Mouse (Mus musculus): ENCODE measurements around the gene Rpl26.

The Rpl26 gene

DNA sequence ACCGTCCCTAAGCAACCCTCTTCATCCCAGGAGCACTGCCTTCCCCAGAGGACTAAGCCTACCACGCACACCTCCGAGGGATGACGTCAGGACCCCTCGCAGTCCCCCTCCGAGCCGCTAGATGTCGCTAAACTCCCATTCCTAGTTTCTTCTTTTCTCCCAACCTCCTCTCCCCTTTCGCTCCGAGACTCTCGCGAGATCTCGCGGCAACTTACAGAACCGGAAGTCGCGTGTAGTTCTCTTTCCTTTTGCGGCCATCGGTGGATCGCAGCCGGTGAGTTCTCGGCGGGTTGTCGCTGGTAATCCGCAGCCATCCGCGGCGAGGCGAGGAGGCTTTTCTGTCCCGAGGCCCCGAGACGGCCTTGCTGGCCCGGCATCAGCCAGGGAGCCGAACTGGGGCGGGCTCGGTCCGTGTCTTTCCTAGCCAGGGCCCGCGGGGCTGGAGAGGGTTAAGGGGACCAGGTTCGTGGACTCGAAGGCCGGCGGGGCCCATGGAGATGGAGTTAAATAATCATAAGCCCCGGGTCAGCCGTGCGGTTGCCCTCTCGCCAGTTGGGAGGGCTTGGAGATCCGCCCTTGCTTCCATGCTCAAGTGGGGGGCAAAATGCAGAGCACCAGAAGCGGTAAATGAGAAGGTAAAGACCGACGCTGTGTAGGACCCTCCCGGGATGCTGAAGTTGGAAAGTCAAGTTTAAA lies at the start of gene Rpl26:
Rpl26 (plus strand) TSS at position 233 of the 696 bp plus-strand sequence.
- CTCF ChIA-PET, result no interaction called here

DNA sequence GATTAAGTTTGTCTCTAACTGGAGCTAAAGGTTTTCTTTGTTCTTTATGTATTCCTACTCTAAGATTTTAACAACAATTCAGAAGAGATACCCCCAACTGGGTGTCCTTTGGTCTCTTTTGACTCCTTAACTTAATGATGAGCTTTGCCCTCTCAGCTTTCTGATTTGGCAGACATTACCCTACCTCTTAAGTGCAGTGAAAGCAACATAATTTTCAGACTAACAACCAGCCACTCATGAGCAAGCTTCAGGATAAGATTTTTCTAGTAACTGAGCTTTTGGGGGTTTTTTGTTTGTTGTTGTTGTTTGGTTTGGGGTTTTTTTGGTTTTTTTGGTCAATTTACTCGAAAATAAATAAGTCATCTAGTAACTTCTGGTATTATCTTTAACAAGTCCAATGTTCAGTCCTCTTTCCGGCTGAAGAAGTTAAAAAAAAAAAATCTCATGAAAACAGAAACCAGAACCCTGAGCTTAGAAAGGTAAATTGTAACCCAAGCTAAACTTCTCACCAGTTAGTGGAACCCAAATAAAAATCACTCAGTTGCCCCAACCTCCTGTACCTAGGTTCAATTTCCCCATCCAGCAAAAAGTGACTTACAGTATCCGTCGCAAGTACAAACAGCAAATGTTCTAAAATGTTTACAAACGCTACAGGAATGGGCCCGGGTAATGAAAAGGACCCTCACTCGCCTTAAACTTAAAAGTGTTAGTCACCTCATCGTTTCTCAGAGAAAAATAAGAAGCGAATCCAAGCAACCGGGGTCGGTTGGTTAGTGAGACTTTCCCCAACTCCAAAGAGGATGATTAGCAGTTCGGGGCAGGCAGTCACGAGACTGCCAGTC lies 49.5 kb upstream of the Rpl26 start:
- ChIA-PET CTCF (interaction anchor here in 2 of 4 experiments (0.7 to 1.5 kb wide), 4 partner anchors 12 to 305 kb away, joined by 3 to 8 read pairs (median 4); partner anchors contain the start of gene Alox12b (in 1 of the 2)), POLR2A (interaction anchor here (0.5 to 5.7 kb wide), 54 partner anchors 8 to 419 kb away, joined by 3 to 52 read pairs (median 7); partner anchors contain the start of genes Ndel1 (in 3 of the 4) and Myh10 (in 1 of the 4))

More for the DNA sequence above, at the start of gene Rpl26:
- POLR2A ChIA-PET, result interaction anchor here in 3 of 4 experiments (0.6 to 6.3 kb wide), 22 partner anchors 10 to 571 kb away, joined by 3 to 126 read pairs (median 4); partner anchors contain the start of genes Borcs6 (in 1 of the 3), Myh10 (in 1 of the 3), Odf4 (in 1 of the 3) and Slc25a35 (in 1 of the 3)

GRCm38 (mm10) chr11:68852486-68852901 lies 48.9 kb upstream of the Rpl26 start:
- POLR2A ChIA-PET, result interaction anchor here (0.5 to 5.7 kb wide), 84 partner anchors 8 to 566 kb away, joined by 3 to 52 read pairs (median 5); partner anchors contain the start of genes Ndel1 (in 4 of the 4), Myh10 (in 2 of the 4), Slc25a35 (in 2 of the 4) and Borcs6 (in 1 of the 4)
- CTCF ChIA-PET, result interaction anchor here in 3 of 4 experiments (0.5 to 1.5 kb wide), 10 partner anchors 13 to 368 kb away, joined by 3 to 8 read pairs (median 5); no protein-coding TSS in a partner anchor

DNA sequence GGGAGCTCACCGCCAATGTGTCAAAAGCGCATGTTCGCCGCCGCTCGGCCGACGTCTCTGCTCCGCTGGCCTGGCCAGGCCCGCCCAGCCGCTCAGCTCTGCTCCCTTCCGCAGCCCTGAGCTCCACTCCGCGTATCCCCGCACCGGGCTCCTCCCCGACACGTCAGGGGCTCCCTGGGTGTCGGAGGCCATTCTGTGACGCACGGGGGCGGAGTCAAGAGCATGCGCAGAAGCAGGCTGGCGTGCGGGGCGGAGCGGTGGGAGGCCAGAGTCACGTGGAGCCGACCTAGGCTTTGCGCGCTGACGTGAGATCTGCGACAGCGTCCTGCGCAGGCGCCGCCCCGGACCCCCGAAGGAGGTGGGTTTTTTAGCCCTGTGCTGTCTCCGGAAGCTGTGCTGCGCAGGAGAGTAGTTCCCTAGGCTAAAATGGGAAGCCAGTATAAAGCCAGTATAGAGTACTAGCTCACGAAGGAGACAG lies 48.4 kb upstream of the Rpl26 start:
- ChIA-PET POLR2A (interaction anchor here (0.6 to 5.7 kb wide), 89 partner anchors 8 to 566 kb away, joined by 3 to 52 read pairs (median 5); partner anchors contain the start of genes Ndel1 (in 4 of the 4), Myh10 (in 3 of the 4), Slc25a35 (in 2 of the 4) and Borcs6 (in 1 of the 4)), CTCF (interaction anchor here in 3 of 4 experiments (0.5 to 1.5 kb wide), 10 partner anchors 22 to 368 kb away, joined by 3 to 8 read pairs (median 5); no protein-coding TSS in a partner anchor)

DNA sequence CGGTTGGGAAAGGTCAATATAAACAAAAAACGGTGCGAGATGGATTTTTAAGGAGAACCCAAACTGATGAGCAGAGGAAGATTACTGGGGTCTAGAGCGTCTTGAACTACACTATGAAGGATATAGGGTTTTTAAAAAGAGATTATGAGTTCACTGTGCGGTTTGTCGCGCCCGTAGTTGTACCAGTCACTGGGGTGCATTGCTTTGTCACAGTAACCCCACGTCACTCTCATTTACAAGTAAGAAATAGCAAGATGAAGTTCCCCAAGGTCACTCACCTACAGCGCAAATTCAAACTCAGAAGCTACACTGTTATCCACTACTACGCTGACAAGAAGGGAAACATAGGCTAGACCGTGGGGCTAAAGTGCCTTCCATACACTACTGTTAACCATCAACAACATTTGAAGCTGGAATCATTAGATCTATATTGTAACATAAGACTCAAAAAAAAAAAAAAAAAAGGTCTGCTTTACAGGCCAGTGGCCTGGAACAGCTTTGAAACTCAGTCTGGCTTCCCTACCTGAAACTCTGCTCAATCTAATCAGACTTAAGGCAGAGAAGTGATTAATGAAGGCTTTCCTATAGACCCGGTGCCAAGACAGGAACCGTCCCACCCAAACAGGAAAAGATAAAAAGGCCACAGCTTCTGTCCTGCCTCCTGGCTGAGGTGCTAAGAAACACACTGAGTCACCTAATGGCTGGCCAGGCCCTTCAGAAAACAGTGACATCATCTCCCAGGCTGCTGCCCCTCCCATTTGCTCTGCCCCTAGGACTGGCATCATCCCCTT lies 47.6 kb upstream of the Rpl26 start:
- CTCF ChIA-PET, result interaction anchor here in 2 of 4 experiments (0.9 to 1.5 kb wide), 7 partner anchors 21 to 129 kb away, joined by 3 to 8 read pairs (median 5); no protein-coding TSS in a partner anchor
- POLR2A ChIA-PET, result interaction anchor here (0.6 to 5.7 kb wide), 60 partner anchors 8 to 565 kb away, joined by 3 to 52 read pairs (median 6); partner anchors contain the start of genes Myh10 (in 3 of the 4), Ndel1 (in 3 of the 4), Slc25a35 (in 2 of the 4) and Borcs6 (in 1 of the 4)

DNA sequence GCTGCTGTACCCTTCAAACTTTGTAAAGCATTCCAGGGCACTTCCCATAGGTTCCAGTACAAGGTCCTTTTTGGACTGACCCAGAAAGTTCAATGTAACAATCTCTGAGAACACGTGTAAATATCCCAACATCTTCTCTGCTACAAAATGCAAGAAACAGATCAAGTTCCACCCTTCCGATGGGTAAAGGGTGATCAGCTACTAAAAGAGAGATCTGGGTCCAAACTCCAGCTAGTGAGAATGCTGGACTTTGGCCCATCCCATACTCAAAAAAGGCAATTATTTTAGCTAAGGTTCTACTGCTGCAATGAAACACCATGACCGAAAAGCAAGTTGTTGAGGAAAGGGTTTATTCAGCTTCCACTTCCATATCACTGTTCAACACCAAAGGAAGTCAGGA lies 46.8 kb upstream of the Rpl26 start:
- CTCF ChIA-PET, result interaction anchor here in 1 of 4 experiments (0.6 kb wide), 1 partner anchor 126 kb away, joined by 3 read pairs; no protein-coding TSS in a partner anchor
- POLR2A ChIA-PET, result interaction anchor here in 2 of 4 experiments (1.7 to 5.7 kb wide), 7 partner anchors 10 to 109 kb away, joined by 5 to 52 read pairs (median 18); partner anchors contain the start of gene Ndel1 (in 1 of the 2)

DNA sequence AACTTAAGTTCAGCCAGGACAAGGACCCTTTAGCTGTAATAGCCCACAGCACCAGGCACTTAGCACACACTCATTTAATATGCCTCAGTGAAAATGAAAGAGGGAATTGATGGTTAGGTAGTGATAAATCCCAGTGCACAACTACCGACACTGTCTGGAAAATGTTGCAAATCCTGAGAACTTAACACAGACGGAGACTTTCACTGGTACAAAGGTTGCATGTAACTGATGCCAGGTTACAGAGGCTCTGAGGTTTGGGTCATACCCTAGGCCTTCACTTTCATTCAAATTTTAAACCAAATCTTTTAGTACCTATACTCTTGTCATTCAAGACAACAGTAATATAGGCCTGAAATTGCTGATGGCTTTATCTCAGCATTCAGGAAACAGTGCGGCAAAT lies 44.1 kb upstream of the Rpl26 start:
- CTCF ChIA-PET, result no interaction called here

GRCm38 (mm10) chr11:68859943-68860593 lies 41.3 kb upstream of the Rpl26 start:
- CTCF ChIA-PET, result interaction anchor here (0.6 to 1.8 kb wide), 6 partner anchors 15 to 300 kb away, joined by 3 to 12 read pairs (median 4); no protein-coding TSS in a partner anchor
- POLR2A ChIA-PET, result interaction anchor here in 2 of 4 experiments (0.8 to 2.2 kb wide), 7 partner anchors 12 to 168 kb away, joined by 3 to 7 read pairs (median 5); partner anchors contain the start of genes Ndel1 (in 2 of the 2) and Myh10 (in 1 of the 2)

More for the DNA sequence above, 44.1 kb upstream of the Rpl26 start:
- POLR2A ChIA-PET, result interaction anchor here in 1 of 4 experiments (0.9 to 1.3 kb wide), 2 partner anchors 15 to 48 kb away, joined by 3 read pairs; no protein-coding TSS in a partner anchor

DNA sequence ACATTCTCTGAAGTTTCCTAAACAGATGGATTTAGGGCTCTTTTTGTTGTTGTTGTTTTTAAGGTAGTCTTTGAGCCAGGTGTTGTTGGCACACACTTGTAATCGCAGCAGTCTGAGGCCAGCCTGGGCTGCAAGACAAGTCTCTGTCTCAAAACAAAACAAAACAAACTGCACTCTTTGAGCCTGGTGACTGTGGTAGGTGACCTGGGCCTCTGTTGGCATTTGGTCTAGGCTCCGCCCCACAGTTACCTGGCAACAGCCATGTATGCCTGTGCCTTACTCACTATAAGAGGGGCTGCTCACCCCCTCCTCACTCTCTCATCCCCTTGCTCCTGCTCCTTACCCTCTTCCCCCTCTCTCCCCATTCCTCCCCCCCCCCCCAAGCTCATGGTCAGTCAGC lies 39.1 kb upstream of the Rpl26 start:
- CTCF ChIA-PET, result interaction anchor here in 1 of 4 experiments (0.6 kb wide), 1 partner anchor 277 kb away, joined by 3 read pairs; no protein-coding TSS in a partner anchor
- POLR2A ChIA-PET, result interaction anchor here in 1 of 4 experiments (2.8 kb wide), 1 partner anchor 10 kb away, joined by 10 read pairs; no protein-coding TSS in a partner anchor

GRCm38 (mm10) chr11:68863631-68864091 lies 37.7 kb upstream of the Rpl26 start:
- CTCF ChIA-PET, result no interaction called here
- POLR2A ChIA-PET, result interaction anchor here in 1 of 4 experiments (4.0 kb wide), 1 partner anchor 11 kb away, joined by 18 read pairs; no protein-coding TSS in a partner anchor

- ChIA-PET POLR2A (interaction anchor here (0.5 to 4.0 kb wide), 4 partner anchors 12 to 667 kb away, joined by 3 to 18 read pairs (median 6); no protein-coding TSS in a partner anchor), CTCF (interaction anchor here in 2 of 4 experiments (0.7 to 1.0 kb wide), 2 partner anchors 10 kb away, joined by 3 read pairs; no protein-coding TSS in a partner anchor)
Observed at GRCm38 (mm10) chr11:68864544-68865189, 36.7 kb upstream of the Rpl26 start.

DNA sequence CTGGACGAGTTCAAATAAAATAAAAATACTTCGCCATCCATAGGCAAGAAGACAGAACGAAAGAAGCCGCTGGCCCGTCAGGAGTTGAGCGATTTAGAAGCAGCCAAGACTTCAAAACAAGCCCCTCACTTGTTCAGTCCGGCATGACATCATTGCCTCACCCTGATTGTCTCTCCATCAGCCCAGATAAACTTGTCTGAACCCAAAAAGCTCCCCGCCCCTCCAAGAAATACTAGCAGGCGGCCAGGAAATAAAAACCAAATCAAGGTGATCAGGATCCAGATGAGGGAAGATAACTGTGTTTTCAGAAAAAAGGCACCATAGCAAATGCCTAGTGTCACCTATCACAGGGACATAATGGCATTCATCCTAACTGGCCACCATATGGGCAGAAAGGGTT lies 30.1 kb upstream of the Rpl26 start:
- ChIA-PET CTCF (interaction anchor here in 2 of 4 experiments (0.7 to 1.3 kb wide), 5 partner anchors 30 to 1296 kb away, joined by 3 to 7 read pairs (median 3); partner anchors contain the start of gene Myh10 (in 1 of the 2)), POLR2A (interaction anchor here (0.6 to 6.9 kb wide), 19 partner anchors 9 to 487 kb away, joined by 3 to 42 read pairs (median 4); no protein-coding TSS in a partner anchor)

- ChIA-PET POLR2A (interaction anchor here (0.6 to 6.9 kb wide), 26 partner anchors 9 to 488 kb away, joined by 3 to 42 read pairs (median 4); no protein-coding TSS in a partner anchor), CTCF (interaction anchor here in 3 of 4 experiments (0.5 to 1.3 kb wide), 10 partner anchors 27 to 1295 kb away, joined by 3 to 7 read pairs (median 4); partner anchors contain the start of gene Myh10 (in 1 of the 3))
Observed at GRCm38 (mm10) chr11:68871748-68872147, 29.6 kb upstream of the Rpl26 start, which contains the start of gene Ndel1. Gene Ndel1, minus strand, starts transcription at chr11:68871858.

GRCm38 (mm10) chr11:68874841-68875240 lies 26.5 kb upstream of the Rpl26 start:
- CTCF ChIA-PET, result interaction anchor here (0.6 to 2.9 kb wide), 47 partner anchors 8 to 604 kb away, joined by 3 to 22 read pairs (median 4); partner anchors contain the start of genes Rnf222 (in 2 of the 4), Per1 (in 1 of the 4) and Pik3r5 (in 1 of the 4)
- POLR2A ChIA-PET, result interaction anchor here (0.5 to 2.3 kb wide), 18 partner anchors 9 to 289 kb away, joined by 3 to 15 read pairs (median 4); partner anchors contain the start of genes Myh10 (in 1 of the 4) and Rangrf (in 1 of the 4)

DNA sequence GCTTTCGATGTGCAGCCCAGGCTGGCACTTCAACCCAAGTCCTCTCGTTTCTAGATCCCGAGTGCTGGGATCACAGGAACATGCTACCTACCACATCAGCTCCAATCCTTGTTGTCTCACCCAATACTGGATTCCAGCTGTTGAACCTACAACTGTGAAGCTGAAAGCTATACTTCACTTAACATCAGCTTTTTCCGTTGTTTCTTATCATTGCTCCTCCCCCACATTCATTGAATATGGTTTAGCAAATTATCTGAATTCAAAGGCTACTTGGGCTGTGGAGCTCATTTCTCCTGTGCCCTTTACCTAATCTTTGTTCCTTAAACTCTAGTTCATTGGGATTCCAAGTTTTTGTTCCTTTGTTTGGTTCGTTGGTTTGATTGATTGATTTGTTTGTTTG lies 22.6 kb upstream of the Rpl26 start:
- ChIA-PET POLR2A (interaction anchor here in 2 of 4 experiments (0.6 to 2.0 kb wide), 9 partner anchors 9 to 398 kb away, joined by 3 to 7 read pairs (median 4); partner anchors contain the start of gene Slc25a35 (in 1 of the 2)), CTCF (interaction anchor here (0.6 to 1.3 kb wide), 6 partner anchors 13 to 447 kb away, joined by 3 to 14 read pairs (median 4); no protein-coding TSS in a partner anchor)
